Mouse (Mus musculus): ENCODE results near the gene Ptpn21. TPM values are rescaled to one million over a fixed set of nuclear protein-coding genes. Genes with fewer than 3 reads are reported as not detected.

The Ptpn21 gene
- polyA plus RNA-seq, 1 experiment from 2014 or later: 5.7 TPM

Other genes with a start within 250 kb of the Ptpn21 start
- gene Kcnk10, start 159.1 kb downstream of the Ptpn21 start, polyA plus RNA-seq (2014; fragmentation: Nextera tagmentation; extraction: Ambion mirVana): 0.26 TPM in 1 of 2 replicates, not detected in the other
- gene Spata7, start 109.2 kb downstream of the Ptpn21 start, polyA plus RNA-seq (2014; fragmentation: Nextera tagmentation; extraction: Ambion mirVana): 9.1 and 9.7 TPM in 2 replicates
- gene Zc3h14, start 9.6 kb upstream of the Ptpn21 start, polyA plus RNA-seq (2014; fragmentation: Nextera tagmentation; extraction: Ambion mirVana): 109 and 116 TPM in 2 replicates
- gene Eml5, start 164.1 kb upstream of the Ptpn21 start, polyA plus RNA-seq (2014; fragmentation: Nextera tagmentation; extraction: Ambion mirVana): 1.7 and 2.7 TPM in 2 replicates
- gene Ttc8, start 183.2 kb upstream of the Ptpn21 start, polyA plus RNA-seq (2014; fragmentation: Nextera tagmentation; extraction: Ambion mirVana): 10.8 and 12.7 TPM in 2 replicates

Data from liver, embryonic 11.5 days (tissue).